Comparison of ENCODE assay signal across 8 mouse cellular contexts in the genomic region with DNA sequence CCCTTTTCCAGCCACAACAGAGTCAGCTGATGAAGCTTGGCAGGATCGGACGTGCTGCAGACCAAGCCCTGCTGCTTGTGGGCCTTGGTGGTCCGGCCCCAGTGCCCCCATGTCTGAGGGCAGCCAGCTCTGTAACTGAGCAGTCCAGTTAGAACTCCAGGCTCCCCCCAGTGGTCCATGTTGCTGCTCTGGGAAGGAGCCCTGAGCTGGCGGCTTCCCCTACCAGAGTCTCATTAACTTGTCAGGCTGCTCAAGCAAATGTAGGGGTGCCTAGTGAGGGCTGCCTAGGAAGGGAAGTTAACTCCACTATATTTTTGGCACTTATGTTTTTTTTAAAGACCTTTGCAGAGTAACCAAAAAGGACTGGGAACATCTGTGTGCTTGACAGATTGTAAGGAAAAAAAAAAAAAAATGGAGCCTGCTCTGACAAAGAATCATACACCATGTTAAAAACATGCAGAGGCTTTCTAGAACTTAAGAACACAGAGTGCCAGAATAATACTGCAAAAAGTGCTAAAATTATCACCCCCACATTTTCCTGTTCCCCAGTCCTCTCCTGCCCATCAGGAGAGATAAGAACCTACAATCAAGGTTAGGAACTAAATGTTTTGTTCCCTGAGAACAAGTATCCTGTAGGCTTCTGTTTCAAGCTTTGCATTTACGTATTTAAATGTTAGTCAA.
DNase-seq lines count a peak whose midpoint lies in the region.

No protein-coding gene starts in this region.

- peak; percentile 35 for DNase-seq in adrenal gland, postnatal 14 days
- no peak for DNase-seq in adrenal gland, adult 2 months
- peak; percentile 54 for DNase-seq in ovary, postnatal 14 days (ENCODE audit: low spot score)
- no peak for DNase-seq in ovary, adult 18-20 months (ENCODE audit: low spot score)
- peak; percentile 55 to 66 for DNase-seq in heart, postnatal 14 days
- DNase-seq in layer of hippocampus, postnatal 14 days (ENCODE audit: low spot score in 2 of 2), result peak; percentile 57 to 65
- peak; percentile 31 for DNase-seq in retina, postnatal 1 day
- no peak for DNase-seq in cerebellum, adult 11-12 months

- intact Hi-C loops in heart, postnatal 14 days (cut with DNase I), result loop anchor here (5.0 kb wide), 1 partner anchor 36 kb away; no protein-coding TSS in a partner anchor

Comparison
In these comparisons a context has a peak if more than half of its experiments do, and no peak if none do; other contexts are left out.
1. DNase-seq: peak in adrenal gland, postnatal 14 days (single experiment), ovary, postnatal 14 days (single experiment), heart, postnatal 14 days (2 of 2), layer of hippocampus, postnatal 14 days (2 of 2) and retina, postnatal 1 day (single experiment); none in adrenal gland, adult 2 months (single experiment), ovary, adult 18-20 months (single experiment) and cerebellum, adult 11-12 months (single experiment).